9 mouse cellular contexts compared by ENCODE assay signal in genomic region chr11:8456586-8457285, GRCm38 (mm10).
DNase-seq lines count a peak whose midpoint lies in the region; ATAC-seq lines count a peak whose summit lies in the region.
"Had no signal": no experiment of that assay in that cellular context is flagged by ENCODE, and none has a peak within 500 bp of the region (broad histone marks: within the 10 kb centered on the region; RNA-seq: fewer than 3 reads in every experiment).

No protein-coding gene starts in this region.

- ATAC-seq in lung, embryonic 15.5 days (ENCODE audit: borderline replicate concordance, extremely low read depth, low FRiP score, low TSS enrichment): no peak
- 0 out of 2 replicates have a peak, but pooled peaks have one; percentile 16 for ATAC-seq in intestine, embryonic 15.5 days
- no peak for ATAC-seq in CD4-positive, CD25-positive, alpha-beta regulatory T cell, adult 4 months

- no peak for DNase-seq in heart, embryonic 10.5 days (ENCODE audit: low spot score)
- DNase-seq in heart, adult 8-10 months (ENCODE audit: low spot score): no peak
- DNase-seq in lung, postnatal 14 days: no peak
- peak; percentile 21 for DNase-seq in retina, postnatal 7 days (ENCODE audit: low read depth, low spot score)
- DNase-seq in spleen, postnatal 36 days (ENCODE audit: low spot score in 2 of 2): no peak

- no peak overlapping the region for H3K4me2 ChIP-seq in lung, embryonic 15.5 days
- H3K4me2 ChIP-seq in intestine, embryonic 15.5 days (replicated peaks): no peak overlapping the region

- H3K36me3 ChIP-seq in heart, embryonic 10.5 days: peaks cover 9% of the 10 kb centered on the region
- peaks cover 19% of the 10 kb centered on the region for H3K36me3 ChIP-seq in lung, embryonic 15.5 days
- no peaks in the 10 kb centered on the region; the same call in 1 of the 2 replicates for H3K36me3 ChIP-seq in intestine, embryonic 15.5 days

- H3K9me3 ChIP-seq in heart, embryonic 10.5 days: no peaks in the 10 kb centered on the region
- no peaks in the 10 kb centered on the region for H3K9me3 ChIP-seq in lung, embryonic 15.5 days
- no peaks in the 10 kb centered on the region for H3K9me3 ChIP-seq in intestine, embryonic 15.5 days

- 44% methylated on average over 9 of the region's 9 CpGs for WGBS in heart, embryonic 10.5 days
- 54% methylated on average over 9 of the region's 9 CpGs for WGBS in lung, embryonic 15.5 days
- WGBS in intestine, embryonic 15.5 days: 65% methylated on average over 9 of the region's 9 CpGs

- peak overlapping the region; percentile 59 for H3K27ac ChIP-seq in heart, embryonic 10.5 days
- H3K27ac ChIP-seq in lung, embryonic 15.5 days: peak overlapping the region; percentile 76
- H3K27ac ChIP-seq in intestine, embryonic 15.5 days: no peak overlapping the region

- no peak overlapping the region for H3K9ac ChIP-seq in lung, embryonic 15.5 days
- H3K9ac ChIP-seq in intestine, embryonic 15.5 days: no peak overlapping the region

- H3K4me3 ChIP-seq in heart, embryonic 10.5 days: no peak overlapping the region
- H3K4me3 ChIP-seq in lung, embryonic 15.5 days: no peak overlapping the region
- H3K4me3 ChIP-seq in intestine, embryonic 15.5 days (replicated peaks): no peak overlapping the region
- H3K4me3 ChIP-seq: myocyte had no signal

- no peaks in the 10 kb centered on the region for H3K27me3 ChIP-seq in heart, embryonic 10.5 days (ENCODE audit: insufficient read depth, poor library complexity, severe bottlenecking)
- H3K27me3 ChIP-seq in lung, embryonic 15.5 days: no peaks in the 10 kb centered on the region
- no peaks in the 10 kb centered on the region for H3K27me3 ChIP-seq in intestine, embryonic 15.5 days (replicated peaks)

- peaks cover 44% of the 10 kb centered on the region for H3K4me1 ChIP-seq in heart, embryonic 10.5 days
- peaks cover 49% of the 10 kb centered on the region for H3K4me1 ChIP-seq in lung, embryonic 15.5 days
- H3K4me1 ChIP-seq in intestine, embryonic 15.5 days (replicated peaks): peaks cover 23% of the 10 kb centered on the region
